Mouse (Mus musculus): ENCODE measurements around the gene Mrm1. TPM values are rescaled to one million over a fixed set of nuclear protein-coding genes. Genes with fewer than 3 reads are reported as not detected.

The Mrm1 gene
- total and polyA plus RNA-seq, 3 experiments: 14.7 to 19.7 (median 18.9) TPM

DNA sequence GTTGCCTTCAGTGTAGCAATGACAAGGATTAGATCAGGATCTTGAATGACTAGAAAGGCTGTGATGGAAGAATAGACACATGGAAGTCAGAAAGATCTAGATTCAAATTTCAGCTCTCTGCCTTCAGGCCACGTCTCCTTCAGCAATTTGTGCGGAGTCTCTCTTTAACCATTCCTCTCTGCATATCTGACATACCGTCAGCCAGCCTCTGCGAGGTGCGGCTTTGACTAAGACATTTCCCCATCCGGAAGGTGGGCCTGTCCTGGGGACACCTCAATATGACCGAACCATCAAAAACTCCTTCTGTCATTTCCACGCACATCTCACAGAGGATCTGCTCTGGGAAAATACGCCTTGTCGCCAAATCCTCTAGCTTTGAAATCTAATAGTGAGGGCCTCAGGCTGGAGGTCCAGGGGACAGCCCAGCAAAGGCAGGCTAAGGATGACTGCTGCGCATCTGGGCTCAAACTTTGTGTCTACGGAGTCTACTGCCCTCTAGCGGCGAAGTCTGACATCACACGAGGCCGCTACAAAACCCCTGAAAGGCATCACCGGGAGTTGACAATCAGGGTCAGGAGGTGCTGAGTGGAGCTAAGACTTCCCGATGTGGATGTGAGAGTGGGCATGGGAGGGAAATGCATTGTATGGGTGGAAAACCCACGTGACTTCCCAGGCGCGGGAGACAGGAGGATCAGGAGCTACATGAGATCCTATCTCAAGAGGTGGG is 21.5 kb downstream of the Mrm1 start:
- TF ChIP-seq POLR2A (IDR thresholded peaks at IDR 0.05; ENCODE audit: insufficient read depth, low read depth, low read length) (no peak), CTCF (IDR thresholded peaks at IDR 0.05) (peak; percentile 98), EP300 (IDR thresholded peaks at IDR 0.05; ENCODE audit: insufficient read depth, low read depth, low read length) (no peak)
- H3K9ac ChIP-seq (ENCODE audit: low read depth, low read length): no peak overlapping the region
- WGBS: 19% methylated on average over 21 of the region's 21 CpGs
- H3K36me3 ChIP-seq (ENCODE audit: control insufficient read depth, insufficient read depth, low read length): no peaks in the 10 kb centered on the region
- H3K27me3 ChIP-seq (ENCODE audit: control insufficient read depth, insufficient read depth, low read length): no peaks in the 10 kb centered on the region
- DNase-seq: peak; percentile 47 to 79
- H3K27ac ChIP-seq: no peak overlapping the region
- H3K4me3 ChIP-seq: no peak overlapping the region
- H3K4me1 ChIP-seq (ENCODE audit: control insufficient read depth, insufficient read depth, low read length): no peaks in the 10 kb centered on the region
- intact Hi-C loops (cut with DNase I): loop anchor here (1.0 to 5.0 kb wide), 3 partner anchors 21 to 535 kb away; partner anchors contain the start of gene Mrm1
- no peaks in the 10 kb centered on the region for H3K79me2 ChIP-seq (replicated peaks; ENCODE audit: control insufficient read depth, insufficient read depth, low read length)

DNA sequence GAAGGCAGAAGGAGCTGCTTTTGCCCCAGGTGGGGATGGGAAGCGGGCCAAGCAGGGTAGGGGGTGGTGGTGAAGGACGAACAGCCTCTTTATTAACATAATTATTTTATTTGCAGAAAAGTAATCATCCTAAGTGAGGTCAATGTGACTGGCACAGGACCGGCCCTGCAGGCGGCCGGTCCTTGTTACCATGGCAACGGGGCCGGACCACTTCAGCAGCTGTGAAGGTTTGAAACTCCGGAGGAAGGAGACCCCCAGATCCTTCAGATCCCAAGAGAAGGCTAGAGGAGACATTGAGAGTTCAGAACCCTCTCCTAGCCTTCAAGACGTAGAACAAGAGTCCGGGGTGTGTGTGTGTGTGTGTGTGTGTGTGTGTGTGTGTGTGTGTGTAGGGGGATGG is 22.3 kb downstream of the Mrm1 start:
- Histone ChIP-seq H3K4me3 (no peak overlapping the region), H3K27ac (no peak overlapping the region), H3K36me3 (ENCODE audit: control insufficient read depth, insufficient read depth, low read length) (no peaks in the 10 kb centered on the region), H3K79me2 (replicated peaks; ENCODE audit: control insufficient read depth, insufficient read depth, low read length) (no peaks in the 10 kb centered on the region), H3K4me1 (ENCODE audit: control insufficient read depth, insufficient read depth, low read length) (no peaks in the 10 kb centered on the region), H3K27me3 (ENCODE audit: control insufficient read depth, insufficient read depth, low read length) (no peaks in the 10 kb centered on the region), H3K9ac (ENCODE audit: low read depth, low read length) (no peak overlapping the region)
- TF ChIP-seq CTCF (IDR thresholded peaks at IDR 0.05) (no peak), POLR2A (IDR thresholded peaks at IDR 0.05; ENCODE audit: insufficient read depth, low read depth, low read length) (no peak), EP300 (IDR thresholded peaks at IDR 0.05; ENCODE audit: insufficient read depth, low read depth, low read length) (no peak)
- WGBS: 45% methylated on average over 10 of the region's 10 CpGs
- DNase-seq: no peak
- intact Hi-C loops (cut with DNase I): loop anchor here (5.0 kb wide), 1 partner anchor 535 kb away; no protein-coding TSS in a partner anchor

GRCm38 (mm10) chr11:84794496-84795113 is 24.7 kb downstream of the Mrm1 start:
- H3K4me1 ChIP-seq (ENCODE audit: control insufficient read depth, insufficient read depth, low read length): no peaks in the 10 kb centered on the region
- H3K79me2 ChIP-seq (replicated peaks; ENCODE audit: control insufficient read depth, insufficient read depth, low read length): no peaks in the 10 kb centered on the region
- no peak overlapping the region for H3K27ac ChIP-seq
- no peaks in the 10 kb centered on the region for H3K36me3 ChIP-seq (ENCODE audit: control insufficient read depth, insufficient read depth, low read length)
- TF ChIP-seq POLR2A (IDR thresholded peaks at IDR 0.05; ENCODE audit: insufficient read depth, low read depth, low read length): no peak
- TF ChIP-seq CTCF (IDR thresholded peaks at IDR 0.05): peak; percentile 83
- TF ChIP-seq EP300 (IDR thresholded peaks at IDR 0.05; ENCODE audit: insufficient read depth, low read depth, low read length): 0 out of 2 replicates have a peak, but pooled peaks have one; percentile 36
- H3K4me3 ChIP-seq: no peak overlapping the region
- no peaks in the 10 kb centered on the region for H3K27me3 ChIP-seq (ENCODE audit: control insufficient read depth, insufficient read depth, low read length)
- peak; percentile 49 to 66 for DNase-seq
- H3K9ac ChIP-seq (ENCODE audit: low read depth, low read length): no peak overlapping the region
- WGBS: 7% methylated on average over 17 of the region's 17 CpGs
- intact Hi-C loops (cut with DNase I): loop anchor here (1.0 to 5.0 kb wide), 3 partner anchors 42 to 532 kb away; no protein-coding TSS in a partner anchor

DNA sequence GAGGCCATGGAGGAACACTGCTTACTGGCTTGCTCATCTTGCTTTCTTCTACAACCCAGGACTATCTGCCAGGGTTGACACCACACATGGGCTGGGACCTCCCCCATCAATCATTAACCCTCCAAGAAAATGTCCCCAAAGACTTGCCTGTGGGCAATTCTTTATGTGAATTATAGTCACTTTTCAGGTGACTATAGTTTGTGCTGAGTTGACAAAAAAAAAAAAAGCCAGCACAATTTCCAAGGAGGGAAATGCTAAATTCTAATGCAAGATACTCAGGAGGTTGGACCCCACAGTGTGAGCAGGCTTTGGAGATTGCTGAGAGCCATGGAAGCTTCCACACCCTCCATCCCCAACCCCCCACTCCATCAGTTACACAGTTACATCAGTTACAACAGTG is 25.8 kb downstream of the Mrm1 start:
- no peak for DNase-seq
- Histone ChIP-seq H3K36me3 (ENCODE audit: control insufficient read depth, insufficient read depth, low read length) (no peaks in the 10 kb centered on the region), H3K9ac (ENCODE audit: low read depth, low read length) (no peak overlapping the region), H3K27ac (no peak overlapping the region), H3K27me3 (ENCODE audit: control insufficient read depth, insufficient read depth, low read length) (no peaks in the 10 kb centered on the region), H3K4me1 (ENCODE audit: control insufficient read depth, insufficient read depth, low read length) (no peaks in the 10 kb centered on the region), H3K4me3 (no peak overlapping the region), H3K79me2 (replicated peaks; ENCODE audit: control insufficient read depth, insufficient read depth, low read length) (no peaks in the 10 kb centered on the region)
- intact Hi-C loops (cut with DNase I): no loop called here
- TF ChIP-seq POLR2A (IDR thresholded peaks at IDR 0.05; ENCODE audit: insufficient read depth, low read depth, low read length) (no peak), CTCF (IDR thresholded peaks at IDR 0.05) (no peak), EP300 (IDR thresholded peaks at IDR 0.05; ENCODE audit: insufficient read depth, low read depth, low read length) (no peak)

DNA sequence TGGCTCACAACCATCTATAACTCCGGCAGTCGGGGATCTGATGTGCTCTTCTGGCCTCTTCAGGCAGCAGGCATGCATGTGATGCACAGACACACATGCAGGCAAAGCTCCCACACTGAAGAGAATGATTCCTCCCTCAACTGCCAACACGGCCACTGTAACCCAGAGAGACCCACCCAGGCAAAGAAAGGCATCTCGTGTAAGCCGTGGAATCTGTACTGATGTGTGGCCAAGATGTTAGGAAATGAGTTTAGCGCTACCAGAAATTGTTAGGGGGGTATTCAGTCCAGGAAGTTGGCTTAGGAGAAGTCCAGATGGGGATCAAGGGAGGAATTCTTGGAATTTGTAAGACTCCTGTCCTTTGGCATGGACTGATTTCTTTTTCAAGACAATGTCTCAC is 28.9 kb downstream of the Mrm1 start:
- H3K9ac ChIP-seq (ENCODE audit: low read depth, low read length): no peak overlapping the region
- H3K27me3 ChIP-seq (ENCODE audit: control insufficient read depth, insufficient read depth, low read length): no peaks in the 10 kb centered on the region
- WGBS: 52% methylated on average over 6 of the region's 6 CpGs
- no peaks in the 10 kb centered on the region for H3K36me3 ChIP-seq (ENCODE audit: control insufficient read depth, insufficient read depth, low read length)
- H3K79me2 ChIP-seq (replicated peaks; ENCODE audit: control insufficient read depth, insufficient read depth, low read length): no peaks in the 10 kb centered on the region
- no peak overlapping the region for H3K4me3 ChIP-seq
- no peaks in the 10 kb centered on the region for H3K4me1 ChIP-seq (ENCODE audit: control insufficient read depth, insufficient read depth, low read length)
- DNase-seq: no peak
- intact Hi-C loops (cut with DNase I): no loop called here
- no peak overlapping the region for H3K27ac ChIP-seq
- TF ChIP-seq POLR2A (IDR thresholded peaks at IDR 0.05; ENCODE audit: insufficient read depth, low read depth, low read length) (no peak), EP300 (IDR thresholded peaks at IDR 0.05; ENCODE audit: insufficient read depth, low read depth, low read length) (no peak), CTCF (IDR thresholded peaks at IDR 0.05) (no peak)

Data from heart, adult 2 months (tissue).